Mouse (Mus musculus): Measurements from ENCODE around the gene Fbxw11.

DNA sequence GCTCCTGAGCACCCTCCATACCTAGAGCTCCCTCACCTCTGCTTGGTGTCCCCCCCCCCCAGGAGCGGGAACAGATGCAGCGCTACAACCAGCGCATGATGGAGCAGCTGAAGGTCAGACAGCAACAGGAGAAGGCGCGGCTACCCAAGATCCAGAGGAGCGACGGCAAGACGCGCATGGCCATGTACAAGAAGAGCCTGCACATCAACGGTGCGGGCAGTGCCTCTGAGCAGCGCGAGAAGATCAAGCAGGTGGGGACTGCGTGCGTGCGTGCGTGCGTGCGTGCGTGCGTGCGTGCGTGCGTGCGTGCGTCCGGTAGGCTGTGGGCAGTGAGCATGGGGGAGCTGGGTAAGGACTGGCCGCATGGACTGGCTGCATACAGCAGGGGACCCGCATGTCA, 28.1 kb upstream of the Fbxw11 start:
- TF ChIP-seq CTCF (IDR thresholded peaks at IDR 0.05; ENCODE audit: borderline replicate concordance, control insufficient read depth, extremely low read depth, insufficient read depth, low read length, poor library complexity) (no peak), POLR2A (IDR thresholded peaks at IDR 0.05; ENCODE audit: control insufficient read depth, extremely low read depth, insufficient read depth, low read length, poor library complexity) (no peak)

Measured in thymus, adult 2 months (tissue).